Mouse (Mus musculus) forebrain, embryonic 12.5 days (tissue): Measurements from ENCODE around the gene 4921536K21Rik. TPM values are rescaled to one million over a fixed set of nuclear protein-coding genes. Genes with fewer than 3 reads are reported as not detected.

Experiments used
- ATAC-seq: fragments of 200-750 bp; cut with Nextera tagmentation; 2 replicates; pipeline ENCODE4 v1.8.0; 2017; ENCODE audit warnings: moderate TSS enrichment; ENCODE audit not compliant: low FRiP score
- H3K27ac ChIP-seq: fragments of 300-500 bp; sonication (generic); 2 replicates; pipeline ENCODE4 v1.5.1; 2016; ENCODE audit warnings: mild to moderate bottlenecking
- H3K27me3 ChIP-seq: fragments of 300-500 bp; sonication (generic); 2 replicates; pipeline ENCODE4 v1.6.1; 2016; ENCODE audit warnings: mild to moderate bottlenecking
- H3K36me3 ChIP-seq: fragments of 300-500 bp; sonication (generic); replicated peaks from 2 replicates; pipeline ENCODE4 v1.6.1; 2016; ENCODE audit warnings: mild to moderate bottlenecking
- H3K4me1 ChIP-seq: fragments of 300-500 bp; sonication (generic); 2 replicates; pipeline ENCODE4 v1.6.1; 2016
- H3K4me2 ChIP-seq: fragments of 300-500 bp; sonication (generic); 2 replicates; pipeline ENCODE4 v1.6.1; 2016; ENCODE audit warnings: mild to moderate bottlenecking, moderate library complexity
- H3K4me3 ChIP-seq: fragments of 300-500 bp; sonication (generic); replicated peaks from 2 replicates; pipeline ENCODE4 v1.5.1; 2016; ENCODE audit warnings: mild to moderate bottlenecking
- H3K9ac ChIP-seq: fragments of 300-500 bp; sonication (generic); 2 replicates; pipeline ENCODE4 v1.6.1; 2016; ENCODE audit warnings: mild to moderate bottlenecking
- H3K9me3 ChIP-seq: fragments of 300-500 bp; sonication (generic); 2 replicates; pipeline ENCODE4 v1.6.1; 2016
- WGBS: fragments of 180-500 bp; shearing (Covaris S2); methylation state at CpG from one replicate; pipeline ENCODE4 v1.1.7; 2016; 5-methylcytosine and 5-hydroxymethylcytosine counted together
- polyA plus RNA-seq: library from polyadenylated mRNA; unstranded; fragments of >200 nt; fragmentation: Nextera tagmentation; extraction: Ambion mirVana; gene quantifications from 2 replicates; pipeline ENCODE4 v1.2.1, GENCODE M21; 2016

The 4921536K21Rik gene
- polyA plus RNA-seq, 1 experiment from 2014 or later: 0.79 TPM

GRCm38 (mm10) chr11:3904673-3905072 lies 9.8 kb upstream of the 4921536K21Rik start:
- WGBS: 90% methylated on average over 6 of the region's 6 CpGs
- no peak for ATAC-seq

GRCm38 (mm10) chr11:3903046-3903445 lies 8.1 kb upstream of the 4921536K21Rik start:
- Histone ChIP-seq H3K9me3 (no peaks in the 10 kb centered on the region), H3K4me2 (no peak overlapping the region), H3K27me3 (no peaks in the 10 kb centered on the region), H3K36me3 (peaks cover 18% of the 10 kb centered on the region), H3K4me1 (peaks cover 16% of the 10 kb centered on the region), H3K4me3 (no peak overlapping the region), H3K9ac (no peak overlapping the region), H3K27ac (no peak overlapping the region)
- WGBS: 81% methylated on average over 5 of the region's 5 CpGs
- no peak for ATAC-seq

More at GRCm38 (mm10) chr11:3904673-3905072, 9.8 kb upstream of the 4921536K21Rik start:
- Histone ChIP-seq H3K27ac (no peak overlapping the region), H3K36me3 (peaks cover 10% of the 10 kb centered on the region; the same call in 1 of the 2 replicates), H3K9ac (no peak overlapping the region), H3K4me2 (no peak overlapping the region), H3K4me3 (no peak overlapping the region), H3K4me1 (peaks cover 17% of the 10 kb centered on the region; the same call in 1 of the 2 replicates), H3K27me3 (0 out of 2 replicates have a peak, but pooled peaks cover 4% of the 10 kb centered on the region), H3K9me3 (no peaks in the 10 kb centered on the region)

GRCm38 (mm10) chr11:3902516-3902915 lies 7.6 kb upstream of the 4921536K21Rik start:
- no peak overlapping the region for H3K4me2 ChIP-seq
- WGBS: 80% methylated on average over 3 of the region's 3 CpGs
- H3K4me3 ChIP-seq: no peak overlapping the region
- no peaks in the 10 kb centered on the region for H3K27me3 ChIP-seq
- peaks cover 14% of the 10 kb centered on the region; the same call in 1 of the 2 replicates for H3K4me1 ChIP-seq
- H3K9me3 ChIP-seq: no peaks in the 10 kb centered on the region
- no peak overlapping the region for H3K9ac ChIP-seq
- H3K36me3 ChIP-seq: peaks cover 22% of the 10 kb centered on the region
- no peak overlapping the region for H3K27ac ChIP-seq
- no peak for ATAC-seq

- Histone ChIP-seq H3K9ac (no peak overlapping the region), H3K4me1 (peaks cover 20% of the 10 kb centered on the region; the same call in 1 of the 2 replicates), H3K4me3 (no peak overlapping the region), H3K27me3 (no peaks in the 10 kb centered on the region), H3K36me3 (peaks cover 20% of the 10 kb centered on the region), H3K4me2 (no peak overlapping the region), H3K9me3 (no peaks in the 10 kb centered on the region), H3K27ac (no peak overlapping the region)
- 89% methylated on average over 6 of the region's 6 CpGs for WGBS
- no peak for ATAC-seq
Measured at GRCm38 (mm10) chr11:3900296-3900695, 5.4 kb upstream of the 4921536K21Rik start.

- H3K4me2 ChIP-seq: peak overlapping the region; percentile 74; the same call in 1 of the 2 replicates
- H3K9ac ChIP-seq: no peak overlapping the region
- 0 out of 2 replicates have a peak, but pooled peaks cover 3% of the 10 kb centered on the region for H3K27me3 ChIP-seq
- peaks cover 20% of the 10 kb centered on the region for H3K36me3 ChIP-seq
- H3K4me3 ChIP-seq: no peak overlapping the region
- H3K27ac ChIP-seq: no peak overlapping the region
- WGBS: 90% methylated on average over 1 of the region's 1 CpGs
- H3K9me3 ChIP-seq: no peaks in the 10 kb centered on the region
- H3K4me1 ChIP-seq: peaks cover 21% of the 10 kb centered on the region; the same call in 1 of the 2 replicates
- ATAC-seq: no peak
Measured at GRCm38 (mm10) chr11:3895933-3896332, 1.0 kb upstream of the 4921536K21Rik start.

- Histone ChIP-seq H3K9me3 (no peaks in the 10 kb centered on the region), H3K4me1 (peaks cover 21% of the 10 kb centered on the region; the same call in 1 of the 2 replicates), H3K9ac (peak overlapping the region; percentile 70), H3K36me3 (peaks cover 20% of the 10 kb centered on the region), H3K27ac (peak overlapping the region; percentile 84), H3K27me3 (0 out of 2 replicates have a peak, but pooled peaks cover 3% of the 10 kb centered on the region), H3K4me3 (peak overlapping the region; percentile 53), H3K4me2 (peak overlapping the region; percentile 74)
- no peak for ATAC-seq
- WGBS: 6% methylated on average over 10 of the region's 10 CpGs
Measured at GRCm38 (mm10) chr11:3895458-3895857, 560 bp upstream of the 4921536K21Rik start.

GRCm38 (mm10) chr11:3893970-3894369 lies 928 bp downstream of the 4921536K21Rik start:
- H3K36me3 ChIP-seq: peaks cover 20% of the 10 kb centered on the region
- no peak overlapping the region for H3K27ac ChIP-seq
- no peak overlapping the region for H3K9ac ChIP-seq
- H3K9me3 ChIP-seq: no peaks in the 10 kb centered on the region
- peak overlapping the region; percentile 74 for H3K4me2 ChIP-seq
- ATAC-seq: no peak
- H3K27me3 ChIP-seq: 0 out of 2 replicates have a peak, but pooled peaks cover 3% of the 10 kb centered on the region
- 77% methylated on average over 6 of the region's 6 CpGs for WGBS
- H3K4me1 ChIP-seq: peaks cover 14% of the 10 kb centered on the region; the same call in 1 of the 2 replicates
- no peak overlapping the region for H3K4me3 ChIP-seq

GRCm38 (mm10) chr11:3887331-3887730 lies 7.6 kb downstream of the 4921536K21Rik start:
- Histone ChIP-seq H3K27ac (no peak overlapping the region), H3K27me3 (0 out of 2 replicates have a peak, but pooled peaks cover 2% of the 10 kb centered on the region), H3K36me3 (no peaks in the 10 kb centered on the region), H3K9me3 (no peaks in the 10 kb centered on the region), H3K4me2 (no peak overlapping the region), H3K4me3 (no peak overlapping the region), H3K9ac (no peak overlapping the region), H3K4me1 (no peaks in the 10 kb centered on the region)
- no peak for ATAC-seq
- WGBS: 75% methylated on average over 5 of the region's 5 CpGs

GRCm38 (mm10) chr11:3883711-3884110 lies 11.2 kb downstream of the 4921536K21Rik start:
- Histone ChIP-seq H3K27me3 (no peaks in the 10 kb centered on the region), H3K9ac (no peak overlapping the region), H3K36me3 (no peaks in the 10 kb centered on the region), H3K9me3 (no peaks in the 10 kb centered on the region), H3K27ac (no peak overlapping the region), H3K4me3 (no peak overlapping the region), H3K4me1 (no peaks in the 10 kb centered on the region), H3K4me2 (no peak overlapping the region)
- ATAC-seq: no peak
- WGBS: 84% methylated on average over 3 of the region's 3 CpGs

- 38% methylated on average over 2 of the region's 2 CpGs for WGBS
- ATAC-seq: 0 out of 2 replicates have a peak, but pooled peaks have one; percentile 44
- Histone ChIP-seq H3K4me1 (no peaks in the 10 kb centered on the region), H3K27ac (no peak overlapping the region), H3K9me3 (no peaks in the 10 kb centered on the region), H3K4me2 (no peak overlapping the region), H3K9ac (no peak overlapping the region), H3K4me3 (no peak overlapping the region), H3K36me3 (no peaks in the 10 kb centered on the region), H3K27me3 (no peaks in the 10 kb centered on the region)
Measured at GRCm38 (mm10) chr11:3879836-3880235, 15.1 kb downstream of the 4921536K21Rik start.

GRCm38 (mm10) chr11:3878660-3879059 lies 16.2 kb downstream of the 4921536K21Rik start:
- H3K36me3 ChIP-seq: no peaks in the 10 kb centered on the region
- H3K4me2 ChIP-seq: no peak overlapping the region
- no peaks in the 10 kb centered on the region for H3K4me1 ChIP-seq
- no peak for ATAC-seq
- H3K9ac ChIP-seq: no peak overlapping the region
- 79% methylated on average over 7 of the region's 7 CpGs for WGBS
- H3K4me3 ChIP-seq: no peak overlapping the region
- H3K27ac ChIP-seq: no peak overlapping the region
- no peaks in the 10 kb centered on the region for H3K27me3 ChIP-seq
- H3K9me3 ChIP-seq: no peaks in the 10 kb centered on the region

- no peaks in the 10 kb centered on the region for H3K36me3 ChIP-seq
- ATAC-seq: no peak
- no peak overlapping the region for H3K4me3 ChIP-seq
- H3K27ac ChIP-seq: no peak overlapping the region
- 88% methylated on average over 6 of the region's 6 CpGs for WGBS
- H3K9me3 ChIP-seq: no peaks in the 10 kb centered on the region
- no peak overlapping the region for H3K9ac ChIP-seq
- H3K4me2 ChIP-seq: no peak overlapping the region
- H3K27me3 ChIP-seq: no peaks in the 10 kb centered on the region
- H3K4me1 ChIP-seq: no peaks in the 10 kb centered on the region
Measured at GRCm38 (mm10) chr11:3876419-3876818, 18.5 kb downstream of the 4921536K21Rik start.

- ATAC-seq: no peak; the same call in 1 of the 2 replicates
- H3K9ac ChIP-seq: 0 out of 2 replicates have a peak overlapping the region, but pooled peaks have one; percentile 59
- no peak overlapping the region for H3K27ac ChIP-seq
Measured at GRCm38 (mm10) chr11:3864343-3864742, 30.6 kb downstream of the 4921536K21Rik start.

More at GRCm38 (mm10) chr11:3864343-3864742, 30.6 kb downstream of the 4921536K21Rik start:
- 34% methylated on average over 6 of the region's 6 CpGs for WGBS
- H3K9me3 ChIP-seq: no peaks in the 10 kb centered on the region
- peaks cover 10% of the 10 kb centered on the region for H3K4me1 ChIP-seq
- H3K4me2 ChIP-seq: peak overlapping the region; percentile 82
- peaks cover 35% of the 10 kb centered on the region for H3K27me3 ChIP-seq
- no peaks in the 10 kb centered on the region for H3K36me3 ChIP-seq
- peak overlapping the region; percentile 49 for H3K4me3 ChIP-seq
